Mouse (Mus musculus): ENCODE data around the gene Rnf113a2. TPM values are rescaled to one million over a fixed set of nuclear protein-coding genes. Genes with fewer than 3 reads are reported as not detected.

Gene Rnf113a2
- total RNA-seq, 2 experiments from 2014 or later: 11.3 TPM

GRCm38 (mm10) chr12:84407874-84408818 lies 8.8 kb upstream of the Rnf113a2 start:
- intact Hi-C loops (cut with DNase I): no loop called here
- no peak for DNase-seq

DNA sequence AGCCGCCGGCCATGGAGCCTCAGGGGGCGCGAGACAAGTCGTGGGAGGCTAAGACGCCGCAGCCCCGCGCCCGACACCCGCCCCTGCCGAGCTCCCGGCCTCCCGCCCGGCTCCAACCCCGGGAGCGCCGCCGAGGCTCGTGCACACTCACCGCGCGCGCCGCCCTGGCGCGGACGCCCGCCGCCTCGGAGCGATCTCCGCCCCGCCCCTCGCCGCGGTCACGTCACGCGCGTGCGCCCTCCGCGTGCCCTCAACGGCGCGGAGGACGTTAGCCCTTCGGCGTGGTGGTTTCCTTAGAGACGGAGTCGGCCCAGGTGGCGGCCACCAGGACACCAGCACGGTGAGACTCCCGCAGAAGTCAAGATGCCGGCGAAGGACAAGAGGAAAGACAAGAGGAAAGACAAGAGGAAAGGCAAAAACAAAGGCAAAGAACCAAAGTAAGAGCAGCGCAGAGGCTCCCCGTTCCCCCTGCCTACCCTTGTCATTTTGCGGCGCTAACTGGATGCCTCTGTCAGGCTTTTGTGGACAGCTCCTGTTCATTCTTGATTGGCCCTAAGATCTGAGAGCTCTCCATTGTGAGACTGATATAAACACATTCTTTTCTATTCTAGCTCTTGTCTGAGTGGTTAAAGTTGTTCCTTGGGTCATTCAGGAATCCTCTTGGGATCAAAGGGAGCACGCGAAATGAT lies 8.0 kb upstream of the Rnf113a2 start, which contains the start of the genes Entpd5 and Bbof1:
Gene Entpd5 (minus strand): TSS at position 211 of the 689 bp plus-strand sequence.
Gene Bbof1 (plus strand): TSS at position 253 of the 689 bp plus-strand sequence.
- DNase-seq: peak; percentile 89
- intact Hi-C loops (cut with DNase I): no loop called here

DNA sequence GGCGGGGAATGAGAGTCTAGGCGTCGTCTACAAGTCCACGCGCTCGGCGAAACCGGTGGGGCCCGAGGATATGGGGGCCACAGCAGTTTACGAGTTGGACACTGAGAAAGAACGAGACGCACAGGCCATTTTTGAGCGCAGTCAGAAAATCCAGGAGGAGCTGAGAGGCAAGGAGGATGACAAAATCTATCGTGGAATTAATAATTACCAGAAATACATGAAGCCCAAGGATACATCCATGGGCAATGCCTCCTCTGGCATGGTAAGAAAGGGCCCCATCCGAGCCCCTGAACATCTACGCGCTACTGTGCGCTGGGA lies 568 bp downstream of the Rnf113a2 start:
- DNase-seq: no peak

DNA sequence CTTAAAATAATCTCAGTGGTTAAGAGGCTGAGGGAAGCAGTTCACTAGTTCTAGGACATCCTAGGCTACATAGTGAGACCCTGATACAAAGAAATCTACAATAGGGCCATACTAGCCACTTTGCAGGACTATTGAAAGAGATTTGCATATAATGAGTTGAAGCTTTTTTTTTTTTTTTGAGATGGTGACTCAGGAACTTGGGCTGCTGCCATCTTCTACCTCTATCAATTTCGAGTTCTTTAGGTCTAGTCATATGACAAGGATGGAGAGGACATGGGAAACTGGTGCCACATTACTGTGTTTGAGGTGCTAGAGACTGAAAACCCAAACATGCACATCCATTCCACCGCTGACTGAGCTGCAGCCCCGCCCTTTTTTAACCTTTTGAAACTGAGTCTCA lies 7.0 kb downstream of the Rnf113a2 start:
- no peak for DNase-seq
- intact Hi-C loops (cut with DNase I): no loop called here

More for the DNA sequence above, 568 bp downstream of the Rnf113a2 start:
- intact Hi-C loops (cut with DNase I): no loop called here

- no peak for DNase-seq
- intact Hi-C loops (cut with DNase I): no loop called here
These were observed 12.8 kb downstream of the Rnf113a2 start for GRCm38 (mm10) chr12:84429825-84430224.

DNA sequence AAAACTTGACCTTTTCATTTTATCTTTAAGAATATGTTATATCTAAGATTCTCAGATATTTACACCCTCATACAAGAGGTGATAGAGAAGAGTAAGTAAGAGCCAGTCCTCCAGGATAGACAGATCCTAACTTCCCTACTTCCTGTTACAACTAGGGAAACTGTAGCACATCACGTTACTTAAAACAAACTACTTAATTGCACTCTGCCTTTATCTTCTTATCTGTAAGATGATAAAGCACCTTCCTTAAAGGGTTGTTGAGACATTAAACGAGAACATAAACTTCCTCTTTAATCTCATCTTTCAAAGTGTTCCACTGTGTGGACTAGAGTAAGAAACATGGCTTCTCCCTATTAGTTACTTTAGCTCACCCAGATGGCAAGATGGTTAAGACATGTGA lies 21.7 kb downstream of the Rnf113a2 start:
- no peak for DNase-seq
- intact Hi-C loops (cut with DNase I): no loop called here

GRCm38 (mm10) chr12:84442526-84442925 lies 25.5 kb downstream of the Rnf113a2 start:
- no peak for DNase-seq
- intact Hi-C loops (cut with DNase I): no loop called here

GRCm38 (mm10) chr12:84447386-84447785 lies 30.4 kb downstream of the Rnf113a2 start:
- no peak for DNase-seq
- intact Hi-C loops (cut with DNase I): no loop called here

GRCm38 (mm10) chr12:84448181-84448580 lies 31.2 kb downstream of the Rnf113a2 start:
- DNase-seq: no peak
- intact Hi-C loops (cut with DNase I): no loop called here

DNA sequence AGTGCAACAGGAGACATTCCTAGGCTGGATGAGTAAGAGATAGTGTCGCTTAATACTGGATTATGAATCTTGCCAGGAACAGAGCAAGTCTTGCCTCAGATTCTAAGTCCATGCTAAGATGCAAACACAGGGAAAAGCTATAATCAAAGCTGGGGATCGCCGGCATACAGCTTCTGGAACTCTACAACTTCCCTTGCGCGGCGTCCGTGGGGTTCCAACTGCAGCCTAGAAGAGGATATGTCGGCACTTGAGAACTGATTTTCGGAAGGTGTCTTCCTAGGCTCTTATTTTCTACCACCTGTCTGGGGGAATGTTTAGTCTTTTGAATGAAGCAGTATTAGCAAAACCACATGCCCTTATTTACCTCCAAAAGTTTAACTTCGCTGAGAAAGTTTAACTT lies 32.9 kb downstream of the Rnf113a2 start:
- DNase-seq: no peak
- intact Hi-C loops (cut with DNase I): no loop called here

DNA sequence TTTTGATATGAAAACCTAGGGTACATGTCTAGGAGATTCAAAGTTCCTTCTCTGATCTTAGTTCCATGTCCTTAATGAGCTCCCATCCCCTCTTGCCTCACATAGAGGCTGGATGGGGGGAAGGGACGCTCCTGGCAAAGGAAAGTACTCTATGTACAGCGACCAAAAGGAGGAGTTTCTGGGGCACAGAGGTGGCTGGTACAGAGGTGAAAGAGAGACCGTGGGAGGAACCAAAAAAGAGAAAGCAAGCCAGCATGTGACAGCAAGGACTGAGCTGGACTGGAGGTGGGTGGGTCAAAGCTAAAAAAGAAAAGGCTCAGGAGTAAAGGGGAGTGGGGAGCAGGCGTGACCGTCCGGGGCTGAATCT lies 33.3 kb downstream of the Rnf113a2 start:
- intact Hi-C loops (cut with DNase I): no loop called here
- DNase-seq: no peak

DNA sequence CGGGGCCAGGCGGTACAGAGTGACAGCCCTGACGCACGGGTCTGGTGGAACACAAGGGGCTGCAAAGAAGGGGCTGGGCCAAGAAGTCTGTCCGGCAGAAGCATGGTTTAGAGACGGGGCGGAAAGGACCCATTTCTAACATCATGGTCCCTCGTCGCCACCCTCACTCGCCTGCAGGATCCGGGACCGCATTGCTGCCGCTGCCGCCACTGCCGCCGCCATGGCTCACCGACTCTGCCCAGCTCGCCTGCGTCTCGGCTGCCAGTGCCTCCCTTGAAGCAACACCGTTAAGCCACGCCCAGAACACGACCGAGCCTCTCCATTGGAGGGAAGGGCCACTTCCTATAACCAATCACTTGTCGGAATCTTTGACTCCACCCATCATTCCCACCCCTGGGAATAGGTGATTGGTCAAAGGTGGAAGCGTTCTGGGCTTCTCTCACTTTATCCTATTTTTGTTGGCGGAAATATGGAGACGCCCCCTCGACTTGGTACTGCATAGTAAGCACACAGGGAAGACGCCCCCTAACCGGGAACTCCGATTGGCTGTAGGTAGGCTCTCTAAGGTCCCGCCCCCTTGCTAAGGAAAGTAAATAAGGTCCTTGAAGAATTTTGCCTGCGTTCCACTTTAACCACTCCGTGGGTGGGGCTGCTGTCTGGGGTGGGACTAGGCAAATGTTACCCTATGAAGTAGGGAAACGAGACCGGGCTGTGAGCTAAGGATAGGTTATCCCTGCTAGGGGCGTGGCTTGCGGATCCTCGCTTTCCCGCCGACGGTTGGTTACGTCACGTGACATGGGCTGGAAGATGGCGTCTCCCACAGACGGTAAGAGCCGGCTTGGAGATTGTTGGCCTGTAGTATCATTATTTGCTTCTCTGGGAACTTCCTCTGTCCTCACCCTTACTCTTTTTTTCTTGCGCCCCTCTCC lies 34.0 kb downstream of the Rnf113a2 start, which contains the start of the genes Aldh6a1 and Lin52:
Gene Aldh6a1 (minus strand): TSS at position 287 of the 929 bp plus-strand sequence.
Gene Lin52 (plus strand): TSS at position 705 of the 929 bp plus-strand sequence.
- intact Hi-C loops (cut with DNase I): no loop called here

DNA sequence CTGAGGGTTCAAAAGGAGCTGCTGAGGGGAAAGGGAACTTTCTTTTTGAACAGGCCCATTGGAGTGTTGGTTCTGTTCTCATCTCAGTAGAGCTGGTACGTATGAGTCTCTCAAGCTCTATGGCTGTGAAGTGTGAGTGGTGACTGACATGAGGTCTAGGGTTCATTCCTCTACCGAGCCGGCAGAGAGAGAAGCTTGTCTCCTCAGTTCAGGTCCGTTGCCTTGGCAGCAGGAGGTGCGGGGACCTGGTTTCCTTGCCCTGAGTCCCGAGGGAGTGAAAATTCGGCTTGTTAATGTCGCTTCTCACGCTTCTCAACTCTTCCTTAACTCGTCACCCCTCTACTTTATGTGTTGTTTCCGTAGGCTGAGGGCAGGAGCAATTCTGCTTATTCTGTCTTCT lies 34.8 kb downstream of the Rnf113a2 start:
- intact Hi-C loops (cut with DNase I): no loop called here
- peak; percentile 12 for DNase-seq

More for the DNA sequence above, 34.0 kb downstream of the Rnf113a2 start, which contains the start of the genes Aldh6a1 and Lin52:
- DNase-seq: peak; percentile 96

DNA sequence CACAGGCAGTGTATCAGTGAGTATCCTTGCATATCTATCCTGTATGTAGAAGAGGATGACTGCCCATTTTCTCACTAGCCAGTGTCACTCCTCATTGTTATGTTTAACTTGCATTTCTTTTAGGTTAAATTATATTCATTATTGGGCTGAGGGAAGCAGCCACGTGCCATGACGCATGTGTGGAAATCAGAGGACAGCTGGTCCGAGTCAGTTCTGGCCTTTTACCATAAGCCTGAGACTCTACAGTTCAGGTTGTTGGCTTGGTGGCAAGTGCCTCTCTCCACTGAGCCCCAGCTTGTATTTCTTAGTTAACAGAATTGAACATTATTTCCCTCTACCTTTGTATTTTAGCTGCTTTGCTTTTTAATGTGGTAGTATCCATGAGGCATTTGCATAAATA lies 39.9 kb downstream of the Rnf113a2 start:
- intact Hi-C loops (cut with DNase I): no loop called here
- no peak for DNase-seq

DNA sequence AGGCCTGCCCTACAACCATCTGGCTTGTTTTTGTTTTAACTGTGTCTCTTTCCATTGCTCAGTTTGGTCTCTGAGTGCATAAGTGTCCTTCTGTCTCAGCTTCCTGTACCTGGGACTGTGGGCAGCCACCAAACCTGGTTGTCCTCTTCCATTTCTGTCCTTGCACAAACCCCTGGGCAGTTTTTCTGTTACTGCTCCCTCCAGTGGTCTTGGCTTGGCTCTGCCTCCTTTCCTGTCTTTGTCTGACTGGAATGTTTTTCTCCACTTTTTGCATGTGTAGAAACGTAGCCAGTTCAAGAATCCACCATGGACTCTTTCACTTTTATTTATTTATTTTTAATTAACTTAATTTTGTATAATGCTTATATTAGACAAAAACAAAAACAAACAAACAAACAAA lies 42.8 kb downstream of the Rnf113a2 start:
- intact Hi-C loops (cut with DNase I): no loop called here

GRCm38 (mm10) chr12:84461416-84461815 lies 44.4 kb downstream of the Rnf113a2 start:
- intact Hi-C loops (cut with DNase I): no loop called here
- no peak for DNase-seq

More for the DNA sequence above, 42.8 kb downstream of the Rnf113a2 start:
- no peak for DNase-seq

DNA sequence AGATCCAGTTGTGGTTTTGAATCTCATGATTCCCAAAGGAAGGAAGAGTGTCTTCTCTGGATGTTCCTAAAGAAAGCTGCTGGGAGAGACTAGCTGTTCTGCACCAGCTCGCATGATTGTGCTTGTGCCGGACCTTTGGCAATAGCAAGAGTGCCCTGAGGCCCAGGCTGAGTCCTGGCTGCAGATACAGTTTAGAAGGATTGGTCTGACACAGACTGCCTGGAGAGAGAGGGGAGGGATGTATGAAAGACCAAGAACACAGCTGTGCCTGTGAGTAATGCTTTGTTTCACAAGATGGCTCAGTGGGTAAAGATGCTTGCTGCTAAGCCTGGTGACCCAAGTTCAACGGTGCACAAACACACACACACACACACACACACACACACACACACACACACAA lies 45.9 kb downstream of the Rnf113a2 start:
- no peak for DNase-seq
- intact Hi-C loops (cut with DNase I): no loop called here

Measured in left cerebral cortex, postnatal 4 days (tissue).